Mouse (Mus musculus) testis, adult 2 months (tissue): ENCODE data around the gene Nup210.

Experiments
- CTCF ChIP-seq: fragments of 200-500 bp; IDR thresholded peaks from 2 replicates; pipeline ENCODE4 v1.5.1; 2012; ENCODE audit warnings: low read depth, mild to moderate bottlenecking, inconsistent platforms, low read length, moderate library complexity; ENCODE audit not compliant: control insufficient read depth, insufficient read depth, insufficient replicate concordance
- POLR2A ChIP-seq: fragments of 200-500 bp; IDR thresholded peaks from 2 replicates; pipeline ENCODE4 v1.6.1; 2012; ENCODE audit warnings: low read depth, mild to moderate bottlenecking, inconsistent platforms, low read length, moderate library complexity; ENCODE audit not compliant: control insufficient read depth

- TF ChIP-seq CTCF: no peak
- TF ChIP-seq POLR2A: no peak
Measured at GRCm38 (mm10) chr6:91130856-91131255, 14.2 kb upstream of the Nup210 start.
